Mouse (Mus musculus): ENCODE measurements around the gene Ly6g5b.

DNA sequence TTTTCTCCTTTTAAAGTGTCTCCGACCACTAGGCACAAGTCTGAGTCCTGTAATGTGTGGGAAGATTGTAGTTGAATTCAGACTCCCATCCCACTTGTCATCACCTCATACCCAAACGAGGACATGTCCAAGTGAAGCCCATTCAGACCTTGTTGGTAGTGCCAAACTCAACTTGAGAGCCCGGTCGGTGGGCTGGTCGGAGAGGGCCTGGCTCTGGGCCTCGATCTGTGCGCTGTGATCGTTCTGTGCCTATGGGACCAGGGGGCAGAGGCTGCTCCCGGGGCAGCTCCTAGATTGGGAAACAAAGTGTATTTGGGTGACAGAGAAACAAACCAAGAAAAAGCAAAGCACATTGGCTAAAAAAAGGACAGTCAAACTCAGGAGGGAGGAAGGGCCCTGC lies 37.8 kb upstream of the Ly6g5b start:
- TF ChIP-seq POLR2A (IDR thresholded peaks at IDR 0.05; ENCODE audit: control insufficient read depth, low read depth, low read length) (no peak), CTCF (IDR thresholded peaks at IDR 0.05; ENCODE audit: control insufficient read depth, insufficient read depth, insufficient replicate concordance, low read depth, low read length) (no peak)
